Mouse (Mus musculus): ENCODE measurements at regions not wholly inside any gene's neighbourhood (a gene's known extent, or its start where the extent isn't known, plus 50 kb on each side); places are given as distances from the start of the nearest gene placed in this dataset.
"Not testable (repeated sequence)": the region's sequence is repeated elsewhere in the genome, so short reads cannot be mapped to it uniquely, and the experiment has no call there.

DNA sequence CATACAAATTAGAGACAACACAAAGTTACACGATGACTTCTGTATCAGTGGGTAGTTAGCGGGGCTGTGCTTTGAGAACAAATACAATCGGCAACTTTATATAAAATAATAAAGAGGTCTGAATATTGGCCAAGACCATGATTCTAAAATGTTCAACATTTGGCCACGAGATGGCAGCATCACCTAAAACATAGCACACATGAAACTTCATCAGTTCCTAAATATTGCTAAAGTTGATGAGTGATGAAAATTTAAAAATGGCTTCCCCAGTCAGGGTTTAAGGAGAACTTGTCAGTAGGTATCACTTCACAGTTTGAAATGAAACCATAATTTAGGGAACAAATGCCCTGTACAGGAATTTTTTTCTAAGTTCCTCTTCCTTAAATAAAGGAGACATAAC, 824.6 kb downstream of the Basp1 start:
- peak; percentile 63 to 65 for DNase-seq

DNA sequence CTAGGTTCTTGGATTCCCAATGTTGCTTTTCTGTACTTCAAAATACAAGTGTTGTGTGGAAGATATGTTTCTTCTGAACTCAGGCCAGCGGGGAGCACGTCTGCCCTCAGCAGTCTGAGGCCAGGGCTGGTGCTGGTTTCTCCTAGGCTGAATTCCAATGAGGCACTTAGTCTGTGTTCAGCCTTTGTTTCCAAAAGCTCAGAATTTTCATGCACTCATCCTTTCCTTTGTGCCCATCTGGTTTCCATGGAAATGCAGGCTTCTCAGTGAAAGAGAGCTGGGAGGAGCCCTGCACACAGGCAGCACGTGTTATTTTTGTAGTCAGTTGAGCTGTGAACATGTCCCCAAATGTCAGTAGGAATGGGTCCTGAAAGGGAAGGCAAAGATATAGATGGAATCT, 846.6 kb downstream of the Basp1 start:
- DNase-seq: no peak

DNA sequence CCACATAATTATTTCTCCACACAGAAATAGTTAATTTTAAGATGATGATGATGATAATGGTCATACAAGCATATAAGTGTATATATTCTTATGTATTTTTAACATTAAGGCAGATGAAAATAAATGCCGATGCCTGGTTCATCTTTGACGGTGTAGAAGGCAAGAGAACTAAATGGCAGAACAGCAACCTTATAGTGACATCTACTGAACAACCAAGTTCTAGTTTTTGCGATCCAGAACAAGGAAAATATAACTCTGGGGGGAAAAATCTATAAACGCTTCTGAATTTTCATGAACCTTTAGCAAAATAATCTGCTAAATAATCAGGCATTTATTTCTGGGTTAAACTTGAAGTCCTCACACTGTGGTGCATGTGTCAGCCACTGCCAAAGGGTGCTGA, 856.8 kb downstream of the Basp1 start:
- DNase-seq: no peak

DNA sequence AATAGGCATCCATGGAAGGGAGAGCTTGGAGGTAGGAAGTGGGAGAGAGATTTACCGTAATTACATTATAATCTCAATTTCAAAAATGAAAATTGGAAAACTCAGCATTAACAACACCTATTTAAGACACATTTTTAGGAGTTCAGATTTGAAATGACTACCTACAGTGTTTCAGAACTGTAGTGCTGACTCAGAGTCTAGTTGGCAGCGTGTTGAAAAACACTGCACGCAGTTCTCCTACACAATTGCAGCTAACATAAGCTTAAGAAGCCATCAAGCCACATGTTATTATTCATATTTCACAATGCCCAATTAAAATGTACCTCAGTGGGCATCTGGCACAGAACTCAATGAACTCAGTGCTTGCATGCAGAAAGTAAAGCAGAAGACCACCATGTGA, 863.5 kb downstream of the Basp1 start:
- no peak for DNase-seq

DNA sequence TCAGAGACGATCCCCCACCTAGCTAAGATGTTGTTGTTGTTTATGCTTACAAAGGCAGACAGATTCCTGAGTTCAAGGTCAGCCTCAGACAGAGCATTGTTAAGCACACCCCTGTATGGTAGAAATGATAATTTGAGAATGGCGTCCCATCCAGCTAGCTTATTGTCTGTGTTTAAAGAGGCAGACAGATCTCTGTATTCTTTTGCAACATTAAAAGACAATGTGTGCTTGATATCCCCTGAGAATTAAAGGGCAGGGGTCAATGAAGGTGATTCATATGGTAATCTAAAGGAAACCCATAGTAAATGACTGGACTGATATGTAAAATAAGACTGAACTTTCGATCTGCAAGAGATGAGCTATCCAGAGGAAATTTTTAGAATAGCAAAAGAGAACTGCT, 883.5 kb downstream of the Basp1 start:
- DNase-seq: no peak

DNA sequence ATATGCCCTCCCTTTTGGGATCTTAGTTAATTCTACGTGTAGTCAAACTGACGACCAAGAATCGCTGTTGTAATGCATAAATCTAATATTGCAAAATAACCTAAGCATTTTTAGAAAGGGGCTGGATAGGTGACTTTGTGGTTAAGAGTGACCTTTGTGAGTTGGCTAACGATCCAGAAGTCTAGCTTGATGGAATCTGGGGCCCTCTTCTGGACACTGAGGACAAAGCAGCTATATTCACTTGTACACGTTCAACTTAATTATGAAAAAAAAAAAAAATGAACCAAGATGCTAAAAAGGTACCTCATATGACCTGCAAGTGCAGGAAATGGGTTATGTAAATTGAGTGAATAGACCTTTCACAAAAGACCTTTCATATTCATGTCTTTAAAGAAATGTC, 886.2 kb downstream of the Basp1 start:
- DNase-seq: no peak

DNA sequence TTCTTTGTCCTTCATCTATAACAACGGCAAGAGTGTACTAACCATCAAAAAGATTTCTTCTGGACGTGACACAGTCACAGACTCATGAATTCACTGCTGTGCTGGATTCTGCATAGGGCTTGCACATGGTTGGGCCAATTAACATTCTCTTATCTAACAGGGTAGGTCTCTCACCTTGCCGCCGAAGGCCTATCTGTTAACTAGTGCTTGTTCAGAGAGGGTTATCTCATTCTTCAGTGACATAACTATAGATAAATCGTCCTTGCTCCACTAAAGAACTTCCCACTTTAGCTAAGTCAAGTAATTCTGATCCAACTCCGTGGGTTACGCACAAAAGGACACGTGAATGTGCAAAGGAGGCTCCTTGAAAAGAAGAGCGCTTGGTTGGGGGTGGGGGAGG, 899.6 kb downstream of the Basp1 start:
- no peak for DNase-seq

DNA sequence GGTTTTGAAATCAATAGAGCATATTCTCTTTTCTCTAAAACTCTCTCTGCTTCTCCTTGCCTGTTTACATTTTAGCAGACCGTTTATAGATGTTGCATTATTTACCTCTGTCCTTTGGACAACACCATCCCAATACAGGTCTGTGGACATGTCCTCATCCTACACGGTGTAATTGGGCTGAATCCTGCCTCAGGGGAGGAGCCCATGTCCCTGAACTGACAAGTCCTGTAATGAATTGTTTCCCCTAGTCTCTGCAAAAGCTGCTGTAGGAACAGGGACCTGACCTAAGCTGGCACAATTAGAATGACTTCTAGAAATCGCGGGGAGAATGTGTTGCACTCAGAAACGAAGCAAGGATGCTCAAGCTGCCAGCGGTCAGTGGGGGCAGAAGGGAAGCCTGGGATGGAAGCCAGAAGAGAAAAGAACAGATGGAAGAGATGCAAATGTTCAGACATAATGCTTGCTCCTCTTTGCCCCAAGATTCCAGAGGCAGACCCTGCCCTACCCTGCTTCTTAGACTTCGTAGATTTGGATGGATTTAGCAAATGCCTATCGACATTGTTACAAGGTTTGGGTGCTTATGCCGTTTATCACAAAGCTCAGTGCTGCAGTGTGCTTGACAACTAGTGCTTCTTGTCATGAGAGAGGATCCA, 911.5 kb downstream of the Basp1 start:
- no peak for DNase-seq

DNA sequence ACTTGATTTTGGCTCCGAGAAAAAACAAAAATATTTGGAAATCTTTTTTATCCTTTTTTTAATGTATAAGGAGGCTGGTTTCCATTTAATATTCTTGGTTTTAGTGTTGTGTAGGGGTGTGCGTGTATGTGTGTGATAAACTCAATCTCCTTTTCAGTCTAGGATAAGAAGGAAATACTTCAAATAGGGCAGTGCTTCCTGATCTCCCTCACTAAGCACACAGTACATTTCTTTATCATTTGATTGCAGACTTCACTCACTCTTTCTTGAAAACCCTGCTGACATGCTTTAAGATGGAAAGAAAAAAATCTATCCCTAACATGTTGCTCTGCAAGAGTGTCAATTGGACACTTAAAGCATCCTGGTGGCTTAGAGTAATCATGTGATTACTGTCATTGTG, 927.3 kb downstream of the Basp1 start:
- DNase-seq: no peak

DNA sequence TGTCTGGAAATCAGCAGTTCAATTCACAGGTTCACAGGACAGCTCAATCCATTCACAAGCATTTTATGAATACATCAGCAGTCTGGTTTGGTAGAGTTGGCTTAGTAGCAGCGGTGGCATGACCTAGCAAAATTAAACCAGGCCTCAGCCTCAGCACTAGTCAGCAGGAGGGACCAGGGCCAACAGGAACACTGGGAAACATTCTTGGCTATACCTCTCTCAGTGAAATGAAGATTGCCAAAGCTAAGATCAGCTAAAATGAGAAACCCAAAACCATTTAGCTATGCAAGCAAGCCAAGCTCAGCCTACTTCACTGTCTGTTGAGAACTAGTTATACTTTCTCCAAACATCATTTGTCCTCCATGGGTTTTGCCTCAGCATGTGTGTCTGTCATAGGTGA, 945.3 kb downstream of the Basp1 start:
- no peak for DNase-seq

DNA sequence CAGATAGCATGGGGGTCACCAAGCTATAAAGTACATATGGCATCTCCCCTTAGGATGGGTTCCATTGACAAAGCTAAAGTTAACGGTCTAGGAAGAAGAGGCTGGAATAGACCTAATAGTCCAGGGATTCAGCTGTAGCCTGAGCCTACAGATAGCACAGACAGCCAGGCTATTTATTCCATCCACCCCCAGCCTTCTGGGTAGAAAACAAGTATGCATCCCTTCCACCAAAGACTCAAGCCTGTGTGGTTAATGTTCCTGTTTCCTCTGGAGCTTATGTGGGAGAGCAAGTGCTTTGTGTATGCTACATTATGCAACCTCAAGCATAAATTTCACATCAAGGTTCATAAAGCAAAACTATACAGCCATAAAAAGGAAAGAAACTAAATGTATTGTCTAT, 955.8 kb downstream of the Basp1 start:
- no peak for DNase-seq

DNA sequence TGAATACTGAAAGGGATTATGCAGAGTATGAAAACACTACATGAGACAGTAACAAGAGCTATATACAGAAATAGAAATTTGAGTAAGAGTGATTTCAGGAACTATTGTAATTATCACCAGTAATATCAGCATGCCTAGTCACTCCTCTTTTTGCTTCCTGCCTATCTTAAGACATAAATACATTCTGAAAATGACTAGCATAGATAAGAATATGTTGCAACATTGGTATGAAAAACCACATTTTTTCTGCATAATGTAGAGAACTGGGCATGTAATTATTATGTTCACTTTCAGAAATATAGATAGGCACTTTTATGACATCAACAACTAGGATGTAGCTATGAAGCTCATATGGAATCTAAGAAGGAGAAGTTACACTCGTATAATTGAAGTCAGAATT, 980.5 kb downstream of the Basp1 start:
- no peak for DNase-seq

DNA sequence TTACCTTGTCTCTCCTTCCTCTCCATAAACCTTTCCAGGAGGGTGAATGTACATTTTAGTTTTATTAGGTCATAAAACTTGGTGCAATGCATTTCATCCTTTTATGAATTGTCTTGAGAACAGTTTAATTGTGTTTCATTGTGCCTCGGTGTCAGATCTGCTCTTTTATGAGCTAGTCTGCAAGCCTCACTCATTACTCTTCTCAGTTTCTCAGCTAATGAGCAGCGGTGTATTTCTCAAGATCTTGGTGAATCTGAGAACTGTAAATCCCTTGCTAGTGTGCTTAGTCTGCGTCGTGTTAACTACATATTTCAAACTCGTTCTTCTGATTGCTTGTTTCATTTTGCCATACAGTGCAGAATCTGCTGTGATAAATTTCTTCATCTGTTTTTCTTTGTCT, 984.4 kb downstream of the Basp1 start:
- no peak for DNase-seq

DNA sequence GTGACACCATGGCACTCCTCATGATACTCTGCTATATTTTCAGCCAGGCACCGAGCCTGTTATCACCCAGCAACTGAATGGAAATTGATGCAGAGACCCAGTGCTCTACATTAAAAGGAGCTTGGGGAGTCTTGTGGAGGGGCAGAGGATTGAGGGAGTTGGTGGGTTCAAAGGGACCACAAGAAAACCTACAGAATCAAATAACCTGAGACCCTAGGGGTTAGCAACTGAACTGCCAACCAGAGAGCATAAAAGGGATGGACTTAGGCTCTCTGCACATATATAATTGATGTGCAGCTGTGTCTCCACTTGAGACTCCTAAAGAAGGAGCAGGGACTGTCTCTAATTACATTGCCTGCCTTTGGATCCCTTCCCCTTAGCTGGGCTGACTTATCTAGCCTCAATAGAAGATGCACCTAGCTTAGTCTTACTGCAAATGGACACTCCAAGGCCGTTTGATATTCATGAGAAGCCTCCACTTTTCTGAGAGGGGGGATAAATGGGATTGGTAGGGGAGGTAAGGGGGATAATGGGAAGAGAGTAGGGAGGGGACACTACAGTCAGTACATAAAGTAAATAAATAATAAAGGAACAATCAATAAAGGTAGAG, 991.1 kb downstream of the Basp1 start:
- no peak for DNase-seq

DNA sequence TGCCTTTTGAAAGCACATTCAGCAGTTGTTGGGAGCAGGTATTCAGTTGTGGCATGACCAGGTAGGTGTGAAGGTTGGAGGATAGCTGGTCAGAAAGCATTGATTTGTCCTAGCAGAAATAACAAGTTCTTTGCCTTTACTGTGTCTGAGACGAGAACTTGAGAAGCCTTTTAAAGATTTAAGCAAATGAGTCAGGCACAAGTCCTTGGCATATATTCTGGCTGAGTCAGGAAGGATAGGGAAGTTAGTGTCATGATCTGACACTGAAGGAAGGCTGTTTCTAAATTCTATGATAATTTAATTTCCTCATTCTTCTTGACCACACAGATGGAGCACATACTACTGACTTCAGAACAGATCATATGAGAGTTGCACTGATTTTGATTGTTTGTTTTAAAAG, 993.8 kb downstream of the Basp1 start:
- DNase-seq: no peak

DNA sequence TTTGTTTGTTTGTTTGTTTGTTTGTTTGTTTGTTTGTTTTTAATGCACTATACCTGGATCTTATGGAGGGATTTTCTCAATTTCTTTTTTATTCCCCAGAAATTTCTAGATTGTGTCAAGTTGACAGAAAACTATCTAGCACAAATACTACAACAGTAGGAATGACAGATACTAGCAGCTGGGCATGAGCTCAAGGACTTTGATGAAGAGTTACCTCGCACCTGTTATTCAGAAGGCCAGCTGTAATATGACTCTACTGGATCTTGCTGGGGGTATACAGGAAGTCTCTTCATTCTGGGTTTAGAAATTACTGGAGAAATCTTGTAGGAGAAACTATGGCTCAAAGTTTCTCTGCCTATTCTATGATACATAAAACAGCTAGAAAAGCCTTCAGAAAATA, 994.4 kb downstream of the Basp1 start:
- no peak for DNase-seq

DNA sequence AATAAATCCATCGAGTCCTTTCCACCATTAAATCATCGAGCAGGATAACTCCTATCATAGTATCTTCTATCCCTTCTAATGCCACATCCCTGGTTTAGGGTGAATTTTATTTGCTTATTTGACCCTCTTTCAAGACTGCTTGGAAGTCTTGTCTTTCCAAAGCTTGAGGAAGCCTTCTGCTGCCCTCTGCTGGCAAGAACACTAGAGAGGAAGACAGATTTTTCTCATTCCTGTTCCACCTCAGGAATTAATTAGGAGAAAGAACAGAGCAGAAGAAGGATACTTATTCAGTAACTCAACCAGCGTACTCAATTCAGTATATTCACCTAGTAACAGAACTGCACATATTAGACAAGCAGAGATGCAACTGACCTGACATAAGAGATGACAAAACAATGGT, 1005.9 kb downstream of the Basp1 start:
- DNase-seq: peak; percentile 72 to 73

DNA sequence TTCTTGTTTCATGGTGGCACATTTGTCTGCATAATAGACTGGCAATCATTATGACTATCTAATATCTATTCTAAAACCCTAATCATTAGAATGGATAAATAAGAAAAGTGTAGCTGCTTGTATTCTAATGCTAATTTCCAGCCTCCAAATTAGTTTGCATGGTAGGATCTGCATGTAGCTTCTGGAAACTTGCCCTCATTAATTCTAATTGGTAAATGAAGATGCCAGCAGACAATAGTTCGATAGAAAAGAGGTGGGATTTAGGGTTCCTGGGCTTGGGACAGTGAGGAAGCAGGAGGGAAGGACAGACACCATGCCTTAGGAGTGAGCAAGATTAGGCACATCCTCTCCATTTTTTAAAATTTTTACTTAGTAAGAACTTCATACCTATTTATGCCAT, 1008.3 kb downstream of the Basp1 start:
- no peak for DNase-seq

DNA sequence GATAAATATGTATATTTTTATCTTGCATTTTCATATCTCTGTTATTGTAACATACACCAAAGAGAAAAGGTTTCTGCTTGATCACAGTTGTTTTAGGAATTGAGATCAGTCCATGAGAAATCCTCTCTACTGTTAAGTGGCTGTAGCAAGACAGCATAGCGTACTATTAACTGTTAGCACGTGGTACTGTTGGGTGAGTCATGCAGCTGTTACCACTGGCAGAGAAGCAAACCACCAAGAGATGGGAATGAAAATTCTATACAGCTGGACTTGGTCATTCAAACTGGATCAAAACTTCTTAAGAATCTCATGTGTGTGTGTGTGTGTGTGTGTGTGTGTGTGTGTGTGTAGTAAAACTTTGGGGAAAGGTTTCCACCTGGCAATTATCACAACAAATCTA, 1013.5 kb downstream of the Basp1 start:
- DNase-seq: no peak

DNA sequence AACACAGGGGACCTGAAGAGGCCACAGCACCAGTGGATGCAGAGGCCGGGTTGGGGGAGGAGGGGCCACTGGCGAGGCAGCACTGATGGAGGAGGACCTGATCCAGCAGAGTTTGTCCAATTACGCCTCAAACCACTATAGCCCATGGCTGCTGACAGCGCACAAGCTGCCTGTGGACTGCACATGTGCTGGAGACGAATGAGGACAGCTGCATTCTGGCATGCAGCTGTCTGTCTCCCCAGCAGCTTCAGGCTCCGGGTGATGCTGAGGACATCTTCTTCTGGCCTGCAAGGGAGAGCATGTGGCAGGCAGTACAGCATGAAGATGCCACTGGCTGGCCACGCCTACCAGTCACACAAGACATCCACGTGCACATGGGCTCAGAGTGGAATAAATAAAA, 1055.2 kb downstream of the Basp1 start:
- DNase-seq: no peak

DNA sequence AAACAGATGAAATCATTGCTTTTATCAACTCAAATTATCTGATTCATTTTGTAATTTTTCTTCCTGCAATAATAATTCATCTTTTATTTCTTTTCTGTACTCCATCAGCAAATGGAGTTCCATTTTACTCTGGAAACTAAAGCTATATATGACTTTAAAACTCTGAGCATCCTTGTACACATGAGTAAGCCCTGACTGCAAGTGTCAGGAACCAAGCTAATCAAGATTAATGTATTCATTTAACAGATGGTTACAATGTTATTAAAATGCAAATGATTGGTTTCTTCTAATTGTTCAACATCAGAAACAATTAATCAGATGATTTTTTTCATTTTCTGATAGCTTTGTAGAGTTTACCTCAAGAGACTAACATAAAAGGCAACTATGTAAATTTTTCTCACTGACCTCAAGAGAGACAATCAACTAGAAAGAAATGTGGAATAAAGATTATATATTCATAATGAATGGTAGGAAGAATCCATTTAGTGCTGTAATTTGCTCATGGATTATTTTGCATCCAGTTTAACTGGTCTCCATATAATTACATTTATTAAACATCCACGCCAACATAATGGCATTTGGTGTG, 1064.5 kb downstream of the Basp1 start:
- DNase-seq: no peak

DNA sequence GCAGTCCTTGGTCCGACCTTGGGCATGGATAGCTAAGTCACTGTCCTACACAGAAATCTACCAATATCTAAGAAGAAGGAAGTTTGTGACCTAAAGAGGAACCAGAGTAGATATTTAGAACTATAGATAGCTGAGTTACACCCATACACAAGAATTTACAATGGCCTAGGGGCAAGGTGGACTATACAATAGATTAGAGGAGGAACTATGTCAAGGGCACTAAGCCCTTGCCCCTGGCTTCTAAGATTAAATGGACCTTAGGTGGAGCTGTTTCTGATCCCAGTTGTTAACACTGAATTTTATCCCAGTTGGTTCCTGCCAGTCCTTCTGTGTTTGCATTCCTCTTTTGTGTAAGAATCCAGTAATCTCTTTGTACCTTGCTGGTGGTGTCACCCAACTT, 1077.7 kb downstream of the Basp1 start:
- not testable (repeated sequence) for DNase-seq

DNA sequence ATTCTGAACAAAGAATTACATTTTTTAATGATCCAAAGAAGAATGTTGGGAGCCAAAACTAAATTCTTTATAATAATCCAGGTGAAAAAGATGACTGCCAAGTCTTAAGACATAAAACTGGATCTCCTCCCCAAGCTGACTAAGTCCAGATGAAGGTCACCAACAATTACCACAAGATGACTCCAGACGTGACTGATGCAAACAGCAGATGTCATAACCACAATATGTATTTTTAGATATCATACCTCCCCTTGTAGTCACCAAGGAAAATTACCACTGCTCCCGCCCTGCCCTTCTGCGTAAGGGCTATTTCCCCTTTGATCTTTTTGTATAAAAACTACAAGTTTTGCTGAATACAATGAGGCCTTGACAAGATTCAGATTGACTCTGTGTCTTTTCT, 1110.4 kb downstream of the Basp1 start:
- not testable (repeated sequence) for DNase-seq

DNA sequence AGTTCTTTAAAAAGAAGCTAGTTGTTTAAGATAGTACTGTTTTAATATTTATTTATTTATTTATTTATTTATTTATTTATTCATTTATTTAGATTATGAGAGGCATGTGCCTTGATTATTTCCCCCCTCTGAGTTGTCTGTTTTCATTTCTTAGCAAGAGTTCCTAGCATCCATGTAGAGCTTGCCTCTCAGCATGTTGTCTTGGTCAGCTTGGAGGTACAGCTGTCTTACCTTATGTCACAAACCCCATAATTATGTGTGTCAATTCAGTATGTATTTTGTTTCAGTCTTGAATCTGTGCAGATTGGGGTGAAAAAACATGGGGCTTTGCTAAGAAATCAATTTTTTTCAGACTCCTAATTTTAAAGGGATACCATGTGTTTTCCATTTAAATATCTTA, 1116.3 kb downstream of the Basp1 start:
- no peak for DNase-seq

DNA sequence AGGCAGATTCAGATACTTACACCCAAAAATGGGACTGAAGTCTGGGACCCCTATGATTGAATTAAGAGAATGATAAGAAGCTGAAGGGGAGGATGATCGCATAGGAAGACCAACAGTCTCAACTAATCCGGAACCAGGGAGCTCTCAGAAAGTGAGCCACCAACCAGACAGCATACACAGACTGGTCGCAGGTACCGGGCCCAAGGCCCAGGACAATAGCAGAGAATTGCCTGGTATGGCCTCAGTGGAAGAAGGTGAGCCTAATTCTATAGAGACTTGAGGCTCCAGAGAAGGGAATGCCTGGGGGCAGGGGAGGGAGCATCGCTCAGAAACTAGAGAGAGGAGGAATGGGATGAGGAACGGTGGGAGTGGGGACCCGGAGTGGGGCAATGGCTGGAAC, 1116.8 kb downstream of the Basp1 start:
- DNase-seq: no peak
